Mouse (Mus musculus) skeletal muscle tissue, adult 2 months (tissue): ENCODE results near the gene Cpm.
"Not testable (repeated sequence)": the region's sequence is repeated elsewhere in the genome, so short reads cannot be mapped to it uniquely, and the experiment has no call there.

Source experiments
- DNase-seq: peaks from one replicate; pipeline ENCODE4 v3.0.0-alpha.2; 2012; ENCODE audit warnings: low read depth, low spot score

Gene Cpm

DNA sequence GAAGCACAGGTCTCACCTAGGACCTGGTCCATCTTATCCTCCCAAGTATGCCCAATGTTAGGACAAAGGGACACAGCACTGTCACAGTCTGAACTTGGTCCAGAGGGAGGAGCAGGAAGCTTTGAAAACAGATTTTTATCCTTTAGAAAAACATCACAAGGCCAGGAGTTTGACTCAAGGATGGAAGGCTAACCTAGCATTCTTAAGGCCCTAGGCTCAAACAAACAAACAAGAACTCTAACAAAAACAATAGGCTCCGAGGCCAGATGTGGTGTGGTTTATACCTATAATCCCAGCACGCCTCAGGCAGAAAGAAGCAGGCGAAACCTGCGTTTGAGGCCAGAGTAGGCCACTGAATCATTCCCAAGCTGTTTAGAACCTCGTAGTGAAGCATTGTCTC, 22.9 kb upstream of the Cpm start:
- no peak for DNase-seq

DNA sequence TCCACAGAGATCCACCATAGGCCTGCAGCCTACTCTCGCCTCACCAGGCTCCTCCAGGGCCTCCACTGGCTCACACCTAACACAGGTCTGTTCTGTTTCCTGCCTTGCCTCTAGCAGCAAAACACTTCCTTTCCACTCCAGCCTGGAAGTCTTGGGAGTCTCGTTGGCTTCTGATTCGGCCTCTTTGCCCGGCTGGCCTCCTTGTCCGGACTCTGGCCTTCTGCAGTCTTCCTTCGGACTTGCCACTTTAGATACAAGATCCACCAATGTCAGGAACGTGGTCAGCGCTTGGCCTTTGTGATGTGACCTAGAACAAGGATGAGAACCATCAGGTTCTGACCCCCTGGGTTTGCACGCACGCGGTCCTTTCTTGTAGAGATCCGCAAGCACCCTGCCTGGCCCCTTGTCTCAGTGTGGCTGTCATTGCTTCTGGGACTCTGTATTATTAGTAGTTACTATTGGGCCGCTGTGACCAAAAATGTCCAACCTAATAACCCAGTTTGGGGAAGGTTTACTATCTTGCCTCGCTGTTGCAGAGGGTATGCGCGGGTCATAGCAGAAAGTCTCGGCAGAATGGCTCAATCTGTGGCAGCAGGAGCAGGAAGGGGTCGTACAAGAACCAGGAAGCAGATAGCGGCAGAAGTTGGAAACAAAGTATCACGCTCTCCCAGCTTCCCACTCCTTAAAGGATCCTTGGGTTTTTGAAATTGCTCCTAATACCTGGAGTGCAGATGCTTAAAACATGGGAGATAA, 22.1 kb upstream of the Cpm start:
- no peak for DNase-seq

DNA sequence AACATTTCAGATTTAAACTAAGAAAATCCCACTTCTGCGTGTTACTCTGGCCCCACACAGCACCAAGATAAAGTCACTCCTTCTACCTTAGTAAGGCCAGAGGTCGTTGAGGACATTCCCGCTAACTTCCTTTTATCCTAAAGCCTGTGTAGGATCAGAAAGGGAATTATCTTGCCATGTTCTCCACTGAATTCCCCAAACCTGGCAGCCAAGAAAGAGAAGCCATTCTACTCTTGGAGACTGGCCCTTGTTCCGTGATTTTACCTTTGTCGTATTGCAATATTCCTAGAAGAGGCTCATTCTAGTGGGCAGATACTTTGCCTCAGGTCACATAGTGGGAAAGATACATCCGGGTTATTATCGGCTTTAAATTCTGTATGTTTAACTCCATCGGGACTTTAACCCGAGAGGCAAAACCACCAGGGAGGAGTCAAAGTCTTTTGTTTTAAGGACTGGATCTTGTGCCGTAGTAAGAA, 21.5 kb upstream of the Cpm start:
- no peak for DNase-seq

DNA sequence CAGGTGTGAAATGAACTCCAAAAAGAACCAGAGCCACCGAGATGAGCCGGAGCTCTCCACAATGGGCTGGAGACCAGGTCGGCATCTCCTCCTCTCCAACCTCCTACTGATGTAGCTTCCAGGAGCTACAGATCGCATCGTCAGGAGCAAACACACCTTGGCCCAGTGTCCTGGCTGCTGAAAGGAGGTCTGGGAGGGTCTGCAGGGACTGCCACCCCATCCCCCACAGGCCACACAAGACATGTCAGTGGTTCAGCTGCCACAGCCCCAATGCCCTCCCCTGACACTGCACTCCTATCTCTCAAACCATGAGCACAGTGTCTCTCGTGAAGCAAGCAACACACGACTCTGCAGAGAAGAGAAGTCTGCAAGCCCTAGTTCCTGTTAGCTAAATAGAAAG, 20.8 kb upstream of the Cpm start:
- no peak for DNase-seq

DNA sequence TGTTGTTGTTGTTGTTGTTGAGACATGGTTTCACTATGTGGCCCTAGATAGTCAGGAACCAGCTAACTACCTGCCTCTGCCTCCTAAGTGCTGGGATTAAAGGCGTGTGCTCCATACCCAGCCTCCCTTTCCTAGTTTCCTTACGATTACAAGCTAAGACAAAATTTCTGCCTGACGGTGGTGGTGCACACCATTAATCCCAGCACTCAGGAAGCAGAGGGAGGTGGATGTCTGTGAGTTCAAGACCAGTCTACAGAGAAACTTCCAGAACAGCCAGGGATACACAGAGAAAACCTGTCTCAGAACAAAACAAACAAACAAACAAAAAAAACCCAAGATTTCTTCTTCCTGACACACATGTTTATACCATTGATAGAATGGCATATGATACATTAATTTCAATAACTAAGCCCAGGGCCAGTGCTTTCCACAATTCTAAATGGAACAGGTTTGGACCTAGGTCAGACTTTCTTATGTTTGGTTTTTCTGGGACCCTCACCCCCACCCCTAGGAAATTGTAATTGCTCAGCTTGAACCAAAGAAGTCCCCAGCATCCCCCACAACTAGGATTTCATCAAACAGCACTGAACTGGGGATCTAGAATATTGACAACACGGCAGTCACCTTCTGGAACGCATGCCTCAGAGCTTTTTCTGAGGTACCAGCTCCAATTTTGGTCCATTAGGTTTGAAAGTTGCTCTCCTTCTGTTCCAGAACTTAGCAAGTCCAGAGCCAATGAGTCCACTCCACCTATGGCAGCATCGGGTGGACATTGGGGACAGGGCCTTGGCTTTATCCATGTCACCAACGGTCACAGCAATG, 20.1 kb upstream of the Cpm start:
- no peak for DNase-seq

DNA sequence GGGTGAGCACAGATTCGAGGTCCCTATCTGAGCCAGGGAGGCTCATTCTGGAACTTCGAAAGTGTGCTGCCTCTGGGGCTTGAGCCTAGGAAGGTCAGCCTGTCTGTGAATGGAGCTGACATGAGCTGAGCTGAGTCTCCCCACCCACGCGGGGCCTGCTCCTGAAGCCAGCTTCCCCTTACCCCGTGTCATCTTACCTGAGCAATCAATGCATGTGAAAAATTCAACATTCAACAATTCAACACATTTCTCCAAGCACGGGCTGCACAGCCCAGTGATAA, 19.6 kb upstream of the Cpm start:
- no peak for DNase-seq

- DNase-seq = no peak
These were observed 19.0 kb upstream of the Cpm start for GRCm38 (mm10) chr10:117610160-117610764.

DNA sequence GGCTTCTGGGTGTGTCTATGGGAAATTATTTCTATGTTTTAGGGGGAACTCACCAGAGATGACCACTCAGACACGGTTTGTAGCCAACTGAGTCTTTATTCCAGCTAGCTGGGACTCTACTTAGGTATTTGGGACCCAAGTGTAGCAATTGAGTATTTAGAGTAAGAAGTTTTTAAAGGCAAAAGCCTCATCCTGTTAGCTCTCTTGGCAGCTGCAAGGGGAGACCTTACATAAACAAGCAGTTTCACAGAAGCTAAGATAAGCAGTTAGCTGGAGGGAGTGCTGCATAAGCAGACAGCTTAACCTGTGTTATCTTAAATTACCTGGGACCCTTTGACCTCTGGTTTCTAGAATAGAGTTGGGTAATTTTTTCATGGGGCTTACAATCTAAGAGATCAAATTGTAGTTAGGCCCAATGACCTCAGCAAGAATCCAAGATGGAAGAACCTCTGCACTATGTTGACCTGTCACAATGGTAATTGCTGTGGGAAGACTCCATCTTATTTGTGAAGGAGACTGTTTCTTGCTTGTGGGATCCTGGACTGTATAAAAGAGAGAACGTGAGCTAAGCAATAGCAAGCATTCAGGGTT, 18.4 kb upstream of the Cpm start:
- DNase-seq = no peak

- DNase-seq = no peak
These were observed 17.8 kb upstream of the Cpm start for GRCm38 (mm10) chr10:117611503-117611902.

GRCm38 (mm10) chr10:117611976-117612375, 17.3 kb upstream of the Cpm start:
- no peak for DNase-seq

DNA sequence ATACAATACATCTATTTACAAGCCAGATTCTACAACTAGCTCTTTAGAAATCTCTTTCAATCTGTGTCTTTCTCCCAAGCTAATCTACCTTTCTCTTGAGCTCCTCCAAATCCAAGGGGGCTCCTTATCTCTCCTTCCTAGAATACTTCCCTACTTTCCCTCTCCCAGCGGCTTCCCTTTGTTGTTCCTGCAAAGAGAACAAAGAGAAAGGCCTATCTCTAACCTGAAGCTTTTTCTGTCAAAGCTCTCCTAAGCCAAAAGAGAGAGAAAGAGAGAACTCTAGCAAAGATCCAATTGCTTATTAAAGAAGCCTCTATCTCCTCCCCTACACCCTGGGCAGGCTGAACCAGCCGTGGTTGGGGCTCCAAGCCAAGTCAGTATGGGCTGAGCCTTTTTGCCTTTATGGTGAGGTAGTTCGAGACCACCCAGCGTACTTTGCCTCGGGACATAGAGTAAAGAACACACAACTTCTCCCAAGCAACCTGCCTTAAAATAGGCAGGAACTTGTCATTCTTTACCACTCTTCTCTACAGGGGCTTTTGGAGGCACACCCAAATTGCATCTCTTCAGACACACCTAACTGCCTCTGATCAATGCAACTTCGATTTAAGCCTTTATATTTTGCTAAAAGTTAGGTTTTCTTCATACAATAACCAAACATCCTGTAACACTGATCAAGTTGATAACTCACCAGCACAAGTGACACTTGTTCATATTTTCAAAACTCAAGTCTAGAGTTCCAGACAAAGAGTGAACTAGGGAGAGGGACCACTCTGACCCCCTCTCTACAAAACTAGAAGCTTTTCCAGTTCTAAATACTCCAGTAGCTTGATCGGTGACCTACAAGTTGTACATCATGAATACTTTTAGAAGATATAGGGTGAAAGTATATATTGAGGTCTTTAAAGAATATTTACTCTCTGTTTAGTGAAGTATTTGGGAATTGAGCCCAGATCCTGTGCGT, 16.4 kb upstream of the Cpm start:
- no peak for DNase-seq

DNA sequence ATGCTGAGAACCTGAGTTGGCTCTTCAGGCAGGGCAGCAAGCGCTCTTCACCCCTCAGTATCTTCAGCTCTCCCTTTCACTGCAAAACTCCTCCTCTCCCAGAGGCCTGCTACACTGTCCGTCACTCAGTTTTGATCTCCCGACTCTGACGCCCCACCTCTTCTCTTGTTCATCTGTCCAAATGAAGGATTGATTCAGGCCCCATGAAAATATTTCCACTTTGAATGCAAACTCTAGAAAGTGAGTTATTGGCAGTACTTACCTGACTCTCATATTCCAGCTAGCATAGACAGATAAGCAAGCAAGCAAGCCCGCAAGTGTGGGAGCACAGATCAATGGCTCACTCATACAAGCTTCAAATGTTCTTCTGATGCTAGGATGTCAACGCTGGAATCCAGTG, 15.3 kb upstream of the Cpm start:
- no peak for DNase-seq

- DNase-seq = no peak
These were observed 14.9 kb upstream of the Cpm start for GRCm38 (mm10) chr10:117614387-117614786.

- no peak for DNase-seq
These were observed 14.1 kb upstream of the Cpm start for GRCm38 (mm10) chr10:117615239-117615638.

DNA sequence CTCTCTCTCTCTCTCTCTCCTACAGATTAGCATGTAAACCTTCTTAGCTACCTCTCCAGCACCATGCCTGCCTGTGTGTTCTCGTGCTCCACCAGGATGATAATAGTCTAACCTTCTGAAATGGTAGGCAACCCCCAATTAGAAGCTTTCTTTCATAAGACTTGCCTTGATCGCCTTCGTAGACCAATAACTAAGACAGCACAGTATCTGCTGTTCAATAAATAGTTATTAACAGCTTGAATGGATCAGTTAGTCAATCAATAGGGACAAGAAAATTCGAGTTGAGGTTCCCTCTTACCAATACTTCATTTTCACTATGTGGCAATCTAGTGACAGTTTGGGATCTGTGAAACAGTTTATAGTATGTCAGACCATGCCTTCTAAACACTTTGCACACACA, 13.6 kb upstream of the Cpm start:
- no peak for DNase-seq

- DNase-seq = no peak
These were observed 13.1 kb upstream of the Cpm start for GRCm38 (mm10) chr10:117616191-117616680.

GRCm38 (mm10) chr10:117616765-117617164, 12.5 kb upstream of the Cpm start:
- DNase-seq = not testable (repeated sequence)

DNA sequence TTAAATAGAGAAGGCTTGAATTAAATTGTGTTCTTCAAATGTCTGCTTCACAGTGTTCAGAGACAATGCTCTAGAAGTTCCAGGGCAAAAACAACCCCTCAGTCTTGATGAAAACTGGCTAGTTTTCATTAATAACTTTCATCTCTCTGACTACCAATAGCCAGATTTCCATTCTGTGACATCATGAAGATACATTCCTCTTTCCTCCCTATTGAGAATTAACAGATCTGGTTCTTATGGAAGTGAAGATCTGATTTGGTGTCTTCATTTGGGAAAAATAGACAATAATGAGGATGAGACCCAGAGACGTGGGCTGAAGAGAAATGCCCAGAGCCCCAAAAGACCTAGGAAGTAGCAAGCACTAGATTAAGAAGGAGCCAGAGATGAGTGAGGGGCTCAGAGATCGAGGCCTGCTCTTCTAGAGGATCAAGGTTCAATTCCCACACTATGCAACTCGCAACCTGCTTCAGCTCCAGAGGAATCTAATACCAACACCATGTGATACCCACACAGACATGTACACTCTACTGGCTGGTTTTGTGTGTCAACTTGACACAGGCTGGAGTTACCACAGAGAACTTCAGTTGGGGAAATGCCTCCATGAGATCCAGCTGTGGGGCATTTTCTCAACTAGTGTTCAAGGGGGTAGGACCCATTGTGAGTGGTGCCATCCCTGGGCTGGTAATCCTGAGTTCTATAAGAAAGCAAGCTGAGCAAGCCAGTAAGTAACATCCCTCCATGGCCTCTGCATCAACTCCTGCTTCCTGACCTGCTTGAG, 11.5 kb upstream of the Cpm start:
- DNase-seq = no peak

- DNase-seq = no peak
These were observed 10.0 kb upstream of the Cpm start for GRCm38 (mm10) chr10:117619041-117619861.

GRCm38 (mm10) chr10:117619862-117620179, 9.5 kb upstream of the Cpm start:
- DNase-seq = no peak
